Mouse (Mus musculus): ENCODE results near the gene Tjp3. TPM values are rescaled to one million over a fixed set of nuclear protein-coding genes. Genes with fewer than 3 reads are reported as not detected.

The Tjp3 gene
- 1.4 TPM for polyA plus RNA-seq (2014; fragmentation: Illumina TruSeq; extraction: RNeasy Lipid Tissue Mini Kit (QIAGEN cat#74804); ENCODE audit: low read depth, low replicate concordance)

DNA sequence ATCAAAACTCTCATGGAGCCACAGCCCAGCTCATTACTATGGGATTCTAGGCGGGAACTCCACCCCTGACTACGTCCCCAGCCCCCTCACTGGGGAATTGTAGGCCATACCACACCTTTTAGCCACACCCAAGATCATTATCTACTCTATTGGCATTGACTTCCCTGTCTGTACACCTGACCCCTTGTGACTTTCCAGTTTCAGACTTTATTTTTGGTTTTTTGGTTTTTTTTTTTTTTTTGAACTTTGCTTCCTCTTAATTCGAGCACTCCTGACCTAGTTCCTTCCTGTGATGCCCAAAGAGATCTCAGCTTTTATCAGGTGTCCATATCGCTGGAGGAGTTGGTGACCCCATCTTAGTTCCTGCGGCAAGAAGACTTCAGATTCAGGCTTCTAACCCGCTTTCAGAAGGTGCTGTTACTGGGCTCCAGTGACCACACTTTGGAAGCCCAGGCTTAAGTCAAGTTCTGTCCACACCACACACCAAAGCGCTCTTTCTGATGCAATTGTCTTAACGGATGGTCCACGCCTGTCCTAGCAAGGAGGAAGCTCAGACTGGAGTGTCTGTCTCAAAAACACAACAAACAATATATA, at the start of gene Tjp3:
TSS of gene Tjp3 (minus strand) at position 71 of the 594 bp plus-strand sequence.

GRCm38 (mm10) chr10:81328386-81328785, 37.0 kb upstream of the Tjp3 start, which contains the start of gene Tbxa2r:
TSS of gene Tbxa2r (plus strand) at chr10:81328731.

GRCm38 (mm10) chr10:81320550-81321347, 29.4 kb upstream of the Tjp3 start, which contains the start of gene Cactin:
TSS of gene Cactin (plus strand) at chr10:81321103.

GRCm38 (mm10) chr10:81292554-81293333, 1.4 kb upstream of the Tjp3 start, which contains the start of gene Pip5k1c:
TSS of gene Pip5k1c (plus strand) at chr10:81292963.

GRCm38 (mm10) chr10:81266211-81267105, 24.9 kb downstream of the Tjp3 start, which contains the start of the genes Mrpl54 and Apba3:
TSS of gene Mrpl54 (minus strand) at chr10:81266934.
TSS of gene Apba3 (plus strand) at chr10:81266960.

DNA sequence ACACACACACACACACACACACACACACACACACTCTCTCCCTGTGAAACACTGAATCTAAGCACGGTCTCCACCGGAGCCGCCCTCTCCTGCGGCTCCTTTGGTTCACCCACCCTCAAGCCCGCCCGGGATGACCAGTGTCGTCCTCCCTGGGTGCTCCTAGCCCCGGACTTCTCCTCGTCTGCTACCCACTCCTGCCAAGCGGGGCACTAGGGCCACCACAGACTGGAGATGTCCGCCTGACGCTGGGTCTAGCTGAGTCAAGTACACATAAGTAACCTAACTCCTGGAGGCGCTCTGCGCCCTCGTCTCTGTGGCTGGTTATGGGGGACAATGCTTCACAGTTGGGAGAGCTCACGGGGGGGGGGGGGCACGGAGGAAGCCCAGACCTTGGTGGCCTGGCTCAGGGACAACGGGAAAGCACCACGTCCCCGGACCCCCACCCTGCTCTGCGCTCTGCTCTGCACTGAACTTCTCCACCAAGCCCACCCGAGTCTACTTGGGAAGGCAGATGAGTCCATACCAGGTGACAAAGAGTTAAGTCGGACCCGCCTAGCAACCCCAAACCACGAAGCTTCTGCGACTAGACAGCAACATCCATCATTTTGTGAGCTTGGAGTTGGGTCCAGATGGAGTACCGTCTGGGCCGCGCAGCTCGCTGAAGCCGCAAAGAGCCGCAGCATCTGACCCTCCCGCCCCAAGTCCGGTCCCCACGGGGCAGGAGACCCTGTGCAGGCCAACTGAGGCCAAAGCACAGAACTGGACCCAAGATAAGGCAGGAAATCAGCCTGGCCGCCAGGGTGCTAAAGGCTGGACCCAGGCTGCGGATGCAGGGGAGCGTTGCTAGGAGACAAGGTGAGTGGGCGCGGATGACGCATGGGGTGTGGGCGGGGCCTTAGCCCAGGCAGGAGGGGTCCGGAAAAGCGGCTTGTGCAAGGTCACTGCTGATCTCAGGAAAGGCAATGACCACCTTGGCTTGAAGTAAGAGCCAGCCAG, 38.7 kb downstream of the Tjp3 start, which contains the start of gene Matk:
TSS of gene Matk (plus strand) at position 512 of the 996 bp plus-strand sequence.

GRCm38 (mm10) chr10:81232580-81233225, 58.7 kb downstream of the Tjp3 start, which contains the start of gene Zfr2:
TSS of gene Zfr2 (plus strand) at chr10:81233155.

DNA sequence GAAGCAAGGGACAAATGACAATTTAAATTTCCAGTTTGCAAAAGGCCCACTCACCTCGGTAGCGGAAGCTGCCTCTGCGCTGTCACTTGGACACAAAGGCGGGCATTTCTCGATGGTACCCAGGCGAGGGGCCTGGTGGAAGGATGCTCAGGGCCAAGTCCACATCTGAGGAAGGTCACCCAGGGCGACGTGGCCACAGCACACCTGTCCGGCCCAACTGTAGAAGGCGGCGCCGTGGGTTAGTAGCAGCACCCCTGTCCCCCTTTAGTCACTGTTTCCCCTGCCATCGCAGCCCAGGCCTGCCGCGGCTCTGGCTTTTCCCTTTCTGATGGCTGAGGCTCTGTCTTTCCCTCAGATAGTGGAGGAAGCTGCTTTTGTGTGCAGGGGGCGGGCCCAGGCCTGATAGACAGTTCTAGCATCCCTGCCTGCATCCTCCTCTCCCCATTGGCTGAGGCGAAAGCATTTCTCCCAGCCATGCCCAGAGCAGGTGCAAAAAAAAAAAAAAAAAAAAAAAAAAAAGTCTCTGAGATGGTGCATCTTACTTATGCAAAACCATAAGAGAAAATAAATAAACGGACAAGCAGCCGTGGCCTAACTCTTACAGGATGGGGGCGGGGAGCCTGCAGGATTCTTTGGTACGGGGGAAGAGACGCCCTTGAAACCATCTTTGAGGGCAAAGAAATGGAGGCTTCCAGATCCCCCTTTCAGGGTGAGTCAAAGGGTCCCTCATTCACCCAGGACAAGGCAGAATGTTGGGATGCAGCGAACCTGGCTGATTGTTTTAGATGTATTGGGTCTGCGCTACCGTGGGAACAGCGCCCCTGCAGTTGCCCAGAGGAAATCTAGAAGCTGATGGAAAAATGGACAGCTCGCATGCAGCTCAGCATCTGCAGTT, 60.7 kb downstream of the Tjp3 start, which contains the start of gene Atcay:
TSS of gene Atcay (minus strand) at position 396 of the 895 bp plus-strand sequence.

Other genes with a start within 250 kb of the Tjp3 start
- gene Sgta, start 231.4 kb downstream of the Tjp3 start, polyA plus RNA-seq (2014; fragmentation: Illumina TruSeq; extraction: RNeasy Lipid Tissue Mini Kit (QIAGEN cat#74804); ENCODE audit: low read depth, low replicate concordance) = 2.6 TPM
- gene Thop1, start 221.5 kb downstream of the Tjp3 start, polyA plus RNA-seq (2014; fragmentation: Illumina TruSeq; extraction: RNeasy Lipid Tissue Mini Kit (QIAGEN cat#74804); ENCODE audit: low read depth, low replicate concordance) = 0.37 TPM
- gene Creb3l3, start 192.7 kb downstream of the Tjp3 start, polyA plus RNA-seq (2014; fragmentation: Illumina TruSeq; extraction: RNeasy Lipid Tissue Mini Kit (QIAGEN cat#74804); ENCODE audit: low read depth, low replicate concordance) = 52.3 TPM
- 3.6 TPM for gene Map2k2, start 185.7 kb downstream of the Tjp3 start, polyA plus RNA-seq (2014; fragmentation: Illumina TruSeq; extraction: RNeasy Lipid Tissue Mini Kit (QIAGEN cat#74804); ENCODE audit: low read depth, low replicate concordance)
- 6.0 TPM for gene Zbtb7a, start 156.4 kb downstream of the Tjp3 start, polyA plus RNA-seq (2014; fragmentation: Illumina TruSeq; extraction: RNeasy Lipid Tissue Mini Kit (QIAGEN cat#74804); ENCODE audit: low read depth, low replicate concordance)
- 0.61 TPM for gene Pias4, start 123.7 kb downstream of the Tjp3 start, polyA plus RNA-seq (2014; fragmentation: Illumina TruSeq; extraction: RNeasy Lipid Tissue Mini Kit (QIAGEN cat#74804); ENCODE audit: low read depth, low replicate concordance)
- 34.4 TPM for gene Eef2, start 115.0 kb downstream of the Tjp3 start, polyA plus RNA-seq (2014; fragmentation: Illumina TruSeq; extraction: RNeasy Lipid Tissue Mini Kit (QIAGEN cat#74804); ENCODE audit: low read depth, low replicate concordance)
- gene Dapk3, start 108.6 kb downstream of the Tjp3 start, polyA plus RNA-seq (2014; fragmentation: Illumina TruSeq; extraction: RNeasy Lipid Tissue Mini Kit (QIAGEN cat#74804); ENCODE audit: low read depth, low replicate concordance) = not detected
- not detected for gene 4930442H23Rik, start 107.7 kb downstream of the Tjp3 start, polyA plus RNA-seq (2014; fragmentation: Illumina TruSeq; extraction: RNeasy Lipid Tissue Mini Kit (QIAGEN cat#74804); ENCODE audit: low read depth, low replicate concordance)
- not detected for gene Nmrk2, start 89.5 kb downstream of the Tjp3 start, polyA plus RNA-seq (2014; fragmentation: Illumina TruSeq; extraction: RNeasy Lipid Tissue Mini Kit (QIAGEN cat#74804); ENCODE audit: low read depth, low replicate concordance)
- gene Atcay, start 60.7 kb downstream of the Tjp3 start, polyA plus RNA-seq (2014; fragmentation: Illumina TruSeq; extraction: RNeasy Lipid Tissue Mini Kit (QIAGEN cat#74804); ENCODE audit: low read depth, low replicate concordance) = not detected
- gene Zfr2, start 58.4 kb downstream of the Tjp3 start, polyA plus RNA-seq (2014; fragmentation: Illumina TruSeq; extraction: RNeasy Lipid Tissue Mini Kit (QIAGEN cat#74804); ENCODE audit: low read depth, low replicate concordance) = not detected
- not detected for gene Matk, start 38.6 kb downstream of the Tjp3 start, polyA plus RNA-seq (2014; fragmentation: Illumina TruSeq; extraction: RNeasy Lipid Tissue Mini Kit (QIAGEN cat#74804); ENCODE audit: low read depth, low replicate concordance)
- 4.6 TPM for gene Mrpl54, start 24.6 kb downstream of the Tjp3 start, polyA plus RNA-seq (2014; fragmentation: Illumina TruSeq; extraction: RNeasy Lipid Tissue Mini Kit (QIAGEN cat#74804); ENCODE audit: low read depth, low replicate concordance)
- gene Apba3, start 24.6 kb downstream of the Tjp3 start, polyA plus RNA-seq (2014; fragmentation: Illumina TruSeq; extraction: RNeasy Lipid Tissue Mini Kit (QIAGEN cat#74804); ENCODE audit: low read depth, low replicate concordance) = 1.1 TPM
- gene Pip5k1c, start 1.4 kb upstream of the Tjp3 start, polyA plus RNA-seq (2014; fragmentation: Illumina TruSeq; extraction: RNeasy Lipid Tissue Mini Kit (QIAGEN cat#74804); ENCODE audit: low read depth, low replicate concordance) = 1.0 TPM
- gene Cactin, start 29.5 kb upstream of the Tjp3 start, polyA plus RNA-seq (2014; fragmentation: Illumina TruSeq; extraction: RNeasy Lipid Tissue Mini Kit (QIAGEN cat#74804); ENCODE audit: low read depth, low replicate concordance) = 0.24 TPM
- gene Tbxa2r, start 37.1 kb upstream of the Tjp3 start, polyA plus RNA-seq (2014; fragmentation: Illumina TruSeq; extraction: RNeasy Lipid Tissue Mini Kit (QIAGEN cat#74804); ENCODE audit: low read depth, low replicate concordance) = not detected
- gene Gipc3, start 51.7 kb upstream of the Tjp3 start, polyA plus RNA-seq (2014; fragmentation: Illumina TruSeq; extraction: RNeasy Lipid Tissue Mini Kit (QIAGEN cat#74804); ENCODE audit: low read depth, low replicate concordance) = not detected
- gene Hmg20b, start 58.9 kb upstream of the Tjp3 start, polyA plus RNA-seq (2014; fragmentation: Illumina TruSeq; extraction: RNeasy Lipid Tissue Mini Kit (QIAGEN cat#74804); ENCODE audit: low read depth, low replicate concordance) = 4.2 TPM
- 0.24 TPM for gene Mfsd12, start 65.9 kb upstream of the Tjp3 start, polyA plus RNA-seq (2014; fragmentation: Illumina TruSeq; extraction: RNeasy Lipid Tissue Mini Kit (QIAGEN cat#74804); ENCODE audit: low read depth, low replicate concordance)
- gene 4930404N11Rik, start 74.2 kb upstream of the Tjp3 start, polyA plus RNA-seq (2014; fragmentation: Illumina TruSeq; extraction: RNeasy Lipid Tissue Mini Kit (QIAGEN cat#74804); ENCODE audit: low read depth, low replicate concordance) = not detected
- 0.34 TPM for gene Fzr1, start 86.9 kb upstream of the Tjp3 start, polyA plus RNA-seq (2014; fragmentation: Illumina TruSeq; extraction: RNeasy Lipid Tissue Mini Kit (QIAGEN cat#74804); ENCODE audit: low read depth, low replicate concordance)
- gene Dohh, start 92.8 kb upstream of the Tjp3 start, polyA plus RNA-seq (2014; fragmentation: Illumina TruSeq; extraction: RNeasy Lipid Tissue Mini Kit (QIAGEN cat#74804); ENCODE audit: low read depth, low replicate concordance) = not detected
- gene Gm48551, start 92.9 kb upstream of the Tjp3 start, polyA plus RNA-seq (2014; fragmentation: Illumina TruSeq; extraction: RNeasy Lipid Tissue Mini Kit (QIAGEN cat#74804); ENCODE audit: low read depth, low replicate concordance) = not detected
- gene Gm48552, start 97.4 kb upstream of the Tjp3 start, polyA plus RNA-seq (2014; fragmentation: Illumina TruSeq; extraction: RNeasy Lipid Tissue Mini Kit (QIAGEN cat#74804); ENCODE audit: low read depth, low replicate concordance) = not detected
- gene Smim24, start 101.5 kb upstream of the Tjp3 start, polyA plus RNA-seq (2014; fragmentation: Illumina TruSeq; extraction: RNeasy Lipid Tissue Mini Kit (QIAGEN cat#74804); ENCODE audit: low read depth, low replicate concordance) = not detected
- gene Nfic, start 164.1 kb upstream of the Tjp3 start, polyA plus RNA-seq (2014; fragmentation: Illumina TruSeq; extraction: RNeasy Lipid Tissue Mini Kit (QIAGEN cat#74804); ENCODE audit: low read depth, low replicate concordance) = 14.6 TPM
- not detected for gene Celf5, start 191.1 kb upstream of the Tjp3 start, polyA plus RNA-seq (2014; fragmentation: Illumina TruSeq; extraction: RNeasy Lipid Tissue Mini Kit (QIAGEN cat#74804); ENCODE audit: low read depth, low replicate concordance)
- gene Ncln, start 204.8 kb upstream of the Tjp3 start, polyA plus RNA-seq (2014; fragmentation: Illumina TruSeq; extraction: RNeasy Lipid Tissue Mini Kit (QIAGEN cat#74804); ENCODE audit: low read depth, low replicate concordance) = 1.6 TPM
- gene S1pr4, start 208.6 kb upstream of the Tjp3 start, polyA plus RNA-seq (2014; fragmentation: Illumina TruSeq; extraction: RNeasy Lipid Tissue Mini Kit (QIAGEN cat#74804); ENCODE audit: low read depth, low replicate concordance) = not detected
- gene Gna15, start 232.6 kb upstream of the Tjp3 start, polyA plus RNA-seq (2014; fragmentation: Illumina TruSeq; extraction: RNeasy Lipid Tissue Mini Kit (QIAGEN cat#74804); ENCODE audit: low read depth, low replicate concordance) = not detected